Mouse (Mus musculus) forebrain, postnatal 0 days (tissue): ENCODE data around the gene 4921511C20Rik. TPM values are rescaled to one million over a fixed set of nuclear protein-coding genes. Genes with fewer than 3 reads are reported as not detected.

ENCODE experiments used
- ATAC-seq: fragments of 200-750 bp; cut with Nextera tagmentation; 2 replicates; pipeline ENCODE4 v1.8.0; 2017; ENCODE audit warnings: mild to moderate bottlenecking, moderate library complexity
- DNase-seq: peaks from one replicate; pipeline ENCODE4 v3.0.0-alpha.2; 2015
- H3K27ac ChIP-seq: fragments of 300-500 bp; sonication (generic); 2 replicates; pipeline ENCODE4 v1.5.1; 2014; ENCODE audit warnings: low read depth, mild to moderate bottlenecking, antibody characterized with exemption, low read length, moderate library complexity, mixed read lengths
- H3K27me3 ChIP-seq: fragments of 300-500 bp; sonication (generic); 2 replicates; pipeline ENCODE4 v1.6.1; 2014; ENCODE audit warnings: mild to moderate bottlenecking, low read length, mixed read lengths; ENCODE audit not compliant: insufficient read depth
- H3K36me3 ChIP-seq: fragments of 300-500 bp; sonication (generic); 2 replicates; pipeline ENCODE4 v1.6.1; 2014; ENCODE audit warnings: mild to moderate bottlenecking, moderate library complexity; ENCODE audit not compliant: insufficient read depth
- H3K4me1 ChIP-seq: fragments of 300-500 bp; sonication (generic); 2 replicates; pipeline ENCODE4 v1.6.1; 2014; ENCODE audit warnings: antibody characterized with exemption; ENCODE audit not compliant: insufficient read depth
- H3K4me2 ChIP-seq: fragments of 300-500 bp; sonication (generic); 2 replicates; pipeline ENCODE4 v1.6.1; 2014; ENCODE audit warnings: low read depth, mild to moderate bottlenecking, moderate library complexity
- H3K4me3 ChIP-seq: fragments of 300-500 bp; sonication (generic); 2 replicates; pipeline ENCODE4 v1.5.1; 2014; ENCODE audit warnings: low read depth, low read length, mixed read lengths
- H3K9ac ChIP-seq: fragments of 300-500 bp; sonication (generic); 2 replicates; pipeline ENCODE4 v1.6.1; 2014; ENCODE audit warnings: mild to moderate bottlenecking
- H3K9me3 ChIP-seq: fragments of 300-500 bp; sonication (generic); 2 replicates; pipeline ENCODE4 v1.6.1; 2016; ENCODE audit warnings: low read length
- CTCF ChIP-seq: sonication (generic); IDR thresholded peaks from 2 replicates; pipeline ENCODE4 v1.5.1; 2016; ENCODE audit warnings: antibody characterized with exemption, control low read depth, low read depth
- WGBS: fragments of 180-500 bp; shearing (Covaris S2); extraction: QIAGEN DNeasy Blood & Tissue Kit; methylation state at CpG from one replicate; pipeline ENCODE4 v1.1.7; 2014; 5-methylcytosine and 5-hydroxymethylcytosine counted together
- polyA plus RNA-seq: library from polyadenylated mRNA; unstranded; fragments of >200 nt; fragmentation: Nextera tagmentation; extraction: Ambion mirVana; gene quantifications from 2 replicates; pipeline ENCODE4 v1.2.1, GENCODE M21; 2015
- total RNA-seq: library from RNA; depleted of rRNA; stranded (reverse); fragments of >200 nt; gene quantifications from 2 replicates; pipeline ENCODE4 v1.2.3, GENCODE M21; 2014; rRNA removed

The 4921511C20Rik gene
- total RNA-seq (not detected in 2 replicates), polyA plus RNA-seq (not detected in 2 replicates)

DNA sequence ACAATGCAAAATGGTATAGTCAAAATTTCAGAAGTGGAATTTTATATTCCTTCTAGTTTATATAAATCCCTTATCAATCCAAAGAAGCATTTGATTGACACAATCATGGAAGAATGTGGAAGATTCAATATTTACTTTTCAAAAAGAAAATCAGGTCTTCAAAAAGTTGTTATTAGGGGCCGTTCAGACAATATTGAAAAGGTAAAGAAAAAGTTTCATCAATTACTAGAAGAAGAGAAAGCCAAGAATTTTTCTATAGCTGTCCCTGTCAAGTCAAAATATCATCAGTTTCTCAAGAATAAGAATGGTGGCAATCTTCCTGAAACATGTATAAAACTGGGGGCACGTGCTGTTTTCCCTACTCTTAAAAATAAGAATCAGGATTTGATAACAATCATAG is at the start of gene 4921511C20Rik:
TSS of gene 4921511C20Rik (plus strand) at position 301 of the 400 bp plus-strand sequence.
- 80% methylated on average over 2 of the region's 2 CpGs for WGBS
- ATAC-seq = no peak
- Histone ChIP-seq H3K27ac (no peak within 1 kb of the TSS), H3K9ac (no peak within 1 kb of the TSS), H3K36me3 (no peaks in the 10 kb centered on the region), H3K4me3 (no peak within 1 kb of the TSS), H3K4me1 (no peaks in the 10 kb centered on the region), H3K27me3 (no peaks in the 10 kb centered on the region), H3K9me3 (no peaks in the 10 kb centered on the region), H3K4me2 (no peak within 1 kb of the TSS)
- TF ChIP-seq CTCF = no peak
- no peak for DNase-seq
